Mouse (Mus musculus): Measurements from ENCODE around the gene Olfr401.
"Not testable (repeated sequence)": the region's sequence is repeated elsewhere in the genome, so short reads cannot be mapped to it uniquely, and the experiment has no call there.

Gene Olfr401

GRCm38 (mm10) chr11:74113412-74113811 is at the start of gene Olfr401:
Gene Olfr401, plus strand, starts transcription at chr11:74113712.
- DNase-seq (ENCODE audit: inconsistent ontology term), result no peak

- no peak for DNase-seq (ENCODE audit: inconsistent ontology term)
Observed at GRCm38 (mm10) chr11:74069655-74070054, 43.9 kb upstream of the Olfr401 start, which contains the start of gene Zfp616. Gene Zfp616, plus strand, starts transcription at chr11:74069955.

- no peak for DNase-seq (ENCODE audit: inconsistent ontology term)
Observed at GRCm38 (mm10) chr11:74100724-74101123, 12.8 kb upstream of the Olfr401 start.

- DNase-seq (ENCODE audit: inconsistent ontology term), result no peak
Observed at GRCm38 (mm10) chr11:74101507-74101906, 12.0 kb upstream of the Olfr401 start.

GRCm38 (mm10) chr11:74105066-74105465 is 8.4 kb upstream of the Olfr401 start:
- no peak for DNase-seq (ENCODE audit: inconsistent ontology term)

- not testable (repeated sequence) for DNase-seq (ENCODE audit: inconsistent ontology term)
Observed at GRCm38 (mm10) chr11:74140001-74140400, 26.5 kb downstream of the Olfr401 start.

- DNase-seq (ENCODE audit: inconsistent ontology term), result no peak
Observed at GRCm38 (mm10) chr11:74145866-74146265, 32.4 kb downstream of the Olfr401 start.

- no peak for DNase-seq (ENCODE audit: inconsistent ontology term)
Observed at GRCm38 (mm10) chr11:74153229-74153628, 39.7 kb downstream of the Olfr401 start, which contains the start of gene Olfr402. Gene Olfr402, plus strand, starts transcription at chr11:74153529.

GRCm38 (mm10) chr11:74168771-74169170 is 55.3 kb downstream of the Olfr401 start:
- no peak for DNase-seq (ENCODE audit: inconsistent ontology term)

Measured in Muller cell, postnatal 12 days (primary cell).